Mouse (Mus musculus) ovary, adult 18-20 months (tissue): Measurements from ENCODE around the gene Rhou.

Experiments
- DNase-seq: peaks from one replicate; pipeline ENCODE4 v3.0.0; 2022; ENCODE audit warnings: low spot score, mixed read lengths

The Rhou gene

GRCm38 (mm10) chr8:123651390-123652098 lies 2.2 kb upstream of the Rhou start:
- peak; percentile 47 for DNase-seq

- no peak for DNase-seq
Observed at GRCm38 (mm10) chr8:123652641-123653040, 1.1 kb upstream of the Rhou start.

- peak; percentile 39 for DNase-seq
Observed at GRCm38 (mm10) chr8:123653994-123654569, 353 bp downstream of the Rhou start.

- DNase-seq: no peak
Observed at GRCm38 (mm10) chr8:123654763-123655162, 1.0 kb downstream of the Rhou start.

- peak; percentile 43 for DNase-seq
Observed at GRCm38 (mm10) chr8:123655351-123655779, 1.6 kb downstream of the Rhou start.

GRCm38 (mm10) chr8:123657826-123658225 lies 4.1 kb downstream of the Rhou start:
- no peak for DNase-seq

GRCm38 (mm10) chr8:123659469-123660057 lies 5.8 kb downstream of the Rhou start:
- no peak for DNase-seq

- no peak for DNase-seq
Observed at GRCm38 (mm10) chr8:123661515-123661914, 7.8 kb downstream of the Rhou start.

GRCm38 (mm10) chr8:123665580-123665979 lies 11.9 kb downstream of the Rhou start:
- DNase-seq: no peak

- DNase-seq: no peak
Observed at GRCm38 (mm10) chr8:123666832-123667231, 13.1 kb downstream of the Rhou start.

- no peak for DNase-seq
Observed at GRCm38 (mm10) chr8:123668681-123669080, 15.0 kb downstream of the Rhou start.

GRCm38 (mm10) chr8:123670766-123671165 lies 17.0 kb downstream of the Rhou start:
- DNase-seq: no peak

GRCm38 (mm10) chr8:123671454-123671853 lies 17.7 kb downstream of the Rhou start:
- DNase-seq: no peak

GRCm38 (mm10) chr8:123672648-123673047 lies 18.9 kb downstream of the Rhou start:
- DNase-seq: no peak

- no peak for DNase-seq
Observed at GRCm38 (mm10) chr8:123675611-123676010, 21.9 kb downstream of the Rhou start.

GRCm38 (mm10) chr8:123678390-123678789 lies 24.7 kb downstream of the Rhou start:
- no peak for DNase-seq

GRCm38 (mm10) chr8:123682073-123682761 lies 28.5 kb downstream of the Rhou start:
- peak; percentile 44 for DNase-seq

GRCm38 (mm10) chr8:123683321-123683720 lies 29.6 kb downstream of the Rhou start:
- no peak for DNase-seq

GRCm38 (mm10) chr8:123684806-123685205 lies 31.1 kb downstream of the Rhou start:
- peak; percentile 24 for DNase-seq

GRCm38 (mm10) chr8:123685477-123685876 lies 31.7 kb downstream of the Rhou start:
- DNase-seq: no peak

- no peak for DNase-seq
Observed at GRCm38 (mm10) chr8:123687826-123688225, 34.1 kb downstream of the Rhou start.

GRCm38 (mm10) chr8:123692165-123692962 lies 38.6 kb downstream of the Rhou start:
- no peak for DNase-seq
